Mouse (Mus musculus) ES-E14 (cell line): ENCODE data around the gene Gdpd2. TPM values are rescaled to one million over a fixed set of nuclear protein-coding genes. Genes with fewer than 3 reads are reported as not detected.

Experiments
- DNase-seq: peaks from one replicate; pipeline ENCODE4 v3.0.0-alpha.2; 2013; ENCODE audit warnings: low read depth, low spot score
- H3K27ac ChIP-seq: 2 replicates; pipeline ENCODE4 v1.5.1; 2012; ENCODE audit warnings: low read depth, mild to moderate bottlenecking, low read length, moderate library complexity, mixed read lengths; ENCODE audit not compliant: poor library complexity, insufficient read depth, severe bottlenecking
- H3K36me3 ChIP-seq: 2 replicates; pipeline ENCODE4 v1.6.1; 2012; ENCODE audit warnings: mild to moderate bottlenecking, low read length, moderate library complexity, mixed read lengths; ENCODE audit not compliant: control insufficient read depth, poor library complexity, insufficient read depth, severe bottlenecking
- H3K4me1 ChIP-seq, 2 experiments: fragments of 150-350 bp in 1 of 2; sonication (generic) in 1 of 2; 2 replicates each; pipeline ENCODE4 v1.6.1; 2012; ENCODE audit warnings: low read length in 2 of 2, mild to moderate bottlenecking in 1 of 2, mixed read lengths in 1 of 2; ENCODE audit not compliant: control insufficient read depth in 2 of 2, insufficient read depth in 2 of 2, poor library complexity in 1 of 2
- H3K4me3 ChIP-seq, 2 experiments: fragments of 150-350 bp in 1 of 2; sonication (generic) in 1 of 2; 2 replicates each; pipeline ENCODE4 v1.5.1; 2012; ENCODE audit warnings: low read length in 2 of 2, low read depth in 1 of 2, mild to moderate bottlenecking in 1 of 2, mixed read lengths in 1 of 2; ENCODE audit not compliant: insufficient read depth in 1 of 2, poor library complexity in 1 of 2, severe bottlenecking in 1 of 2
- H3K9ac ChIP-seq: 2 replicates; pipeline ENCODE4 v1.6.1; 2012; ENCODE audit warnings: low read depth, mild to moderate bottlenecking, low read length, mixed read lengths; ENCODE audit not compliant: poor library complexity, insufficient read depth, severe bottlenecking
- H3K9me3 ChIP-seq: fragments of 150-350 bp; sonication (generic); 2 replicates; pipeline ENCODE4 v1.6.1; 2012; ENCODE audit warnings: low read depth, mild to moderate bottlenecking, low read length; ENCODE audit not compliant: control insufficient read depth, insufficient read depth
- CHD2 ChIP-seq: IDR thresholded peaks from 2 replicates; pipeline ENCODE4 v1.6.1; 2014; ENCODE audit warnings: mild to moderate bottlenecking, low read depth, low read length, inconsistent platforms
- HCFC1 ChIP-seq: IDR thresholded peaks from 2 replicates; pipeline ENCODE4 v1.6.1; 2012; ENCODE audit warnings: low read length, inconsistent platforms, borderline replicate concordance; ENCODE audit not compliant: insufficient read depth
- MAFK ChIP-seq: IDR thresholded peaks from 2 replicates; pipeline ENCODE4 v1.6.1; 2014; ENCODE audit warnings: mild to moderate bottlenecking, low read depth, low read length, inconsistent platforms; ENCODE audit not compliant: insufficient read depth
- ZC3H11A ChIP-seq: IDR thresholded peaks from 2 replicates; pipeline ENCODE4 v1.6.1; 2012; ENCODE audit warnings: low read depth, mild to moderate bottlenecking, inconsistent platforms, low read length, borderline replicate concordance
- ZNF384 ChIP-seq: IDR thresholded peaks from 2 replicates; pipeline ENCODE4 v1.6.1; 2012; ENCODE audit warnings: low read depth, low read length, inconsistent platforms
- in situ Hi-C, 2 experiments: fragments of 600-800 bp; cut with MboI; formaldehyde crosslinking; loops; one replicate each; pipeline ENCODE4 v1.15.1; 2025; ENCODE audit warnings: low sequenced_read_pairs in 2 of 2, inconsistent platforms in 1 of 2; ENCODE audit not compliant: unreplicated experiment in 2 of 2
- total RNA-seq: library from RNA; depleted of rRNA; stranded (reverse); fragments of 300-350 nt; gene quantifications from 2 replicates; pipeline ENCODE4 v1.2.3, GENCODE M21; 2012

Gene Gdpd2
- total RNA-seq, 1 experiment: 0.22 TPM

- H3K36me3 ChIP-seq: no peaks in the 10 kb centered on the region
- H3K27ac ChIP-seq: no peak overlapping the region
- in situ Hi-C loops: no loop called here
- H3K4me3 ChIP-seq: peak overlapping the region; percentile 64 to 71
- DNase-seq: peak; percentile 27
- TF ChIP-seq CHD2: no peak
- TF ChIP-seq ZC3H11A: no peak
- no peak for TF ChIP-seq HCFC1
- TF ChIP-seq ZNF384: no peak
- TF ChIP-seq MAFK: no peak
- H3K9ac ChIP-seq: peak overlapping the region; percentile 84
- no peaks in the 10 kb centered on the region for H3K9me3 ChIP-seq
- no peaks in the 10 kb centered on the region; a peak in 1 of 4 replicates for H3K4me1 ChIP-seq
Measured at GRCm38 (mm10) chrX:100774341-100774811, 44.7 kb downstream of the Gdpd2 start.

- TF ChIP-seq ZNF384: no peak
- TF ChIP-seq CHD2: no peak
- no peak for TF ChIP-seq ZC3H11A
- TF ChIP-seq MAFK: no peak
- TF ChIP-seq HCFC1: no peak
- no peaks in the 10 kb centered on the region for H3K9me3 ChIP-seq
- H3K27ac ChIP-seq: no peak overlapping the region
- no peak overlapping the region for H3K9ac ChIP-seq
- H3K36me3 ChIP-seq: no peaks in the 10 kb centered on the region
- H3K4me1 ChIP-seq: no peaks in the 10 kb centered on the region; a peak in 1 of 4 replicates
- in situ Hi-C loops: no loop called here
- no peak for DNase-seq
- H3K4me3 ChIP-seq: no peak overlapping the region
Measured at GRCm38 (mm10) chrX:100775405-100775804, 45.7 kb downstream of the Gdpd2 start.

GRCm38 (mm10) chrX:100776494-100776893 is 46.8 kb downstream of the Gdpd2 start:
- TF ChIP-seq HCFC1 (no peak), MAFK (no peak)
- H3K27ac ChIP-seq: no peak overlapping the region; the same call in 1 of the 2 replicates
- in situ Hi-C loops: no loop called here
- H3K9ac ChIP-seq: no peak overlapping the region
- no peaks in the 10 kb centered on the region for H3K9me3 ChIP-seq
- no peaks in the 10 kb centered on the region for H3K36me3 ChIP-seq
- peak; percentile 48 for DNase-seq
- H3K4me1 ChIP-seq: no peaks in the 10 kb centered on the region; a peak in 2 of 4 replicates
- peak overlapping the region in 1 of 2 experiments; percentile 79; a peak in 2 of 4 replicates for H3K4me3 ChIP-seq

GRCm38 (mm10) chrX:100776985-100777654 is 47.4 kb downstream of the Gdpd2 start:
- H3K4me1 ChIP-seq: no peaks in the 10 kb centered on the region; a peak in 2 of 4 replicates
- H3K9ac ChIP-seq: peak overlapping the region; percentile 78
- H3K36me3 ChIP-seq: no peaks in the 10 kb centered on the region
- DNase-seq: peak; percentile 75
- peak overlapping the region; percentile 44; the same call in 1 of the 2 replicates for H3K27ac ChIP-seq
- no peaks in the 10 kb centered on the region for H3K9me3 ChIP-seq
- no peak for TF ChIP-seq MAFK
- peak overlapping the region; percentile 79 to 80 for H3K4me3 ChIP-seq
- in situ Hi-C loops: no loop called here

- no peak for DNase-seq
Measured at GRCm38 (mm10) chrX:100777655-100778234, 48.1 kb downstream of the Gdpd2 start.

More at GRCm38 (mm10) chrX:100777655-100778234, 48.1 kb downstream of the Gdpd2 start:
- peak overlapping the region; percentile 79 to 80 for H3K4me3 ChIP-seq
- no peak for TF ChIP-seq CHD2
- no peaks in the 10 kb centered on the region; a peak in 2 of 4 replicates for H3K4me1 ChIP-seq
- H3K27ac ChIP-seq: no peak overlapping the region
- peak overlapping the region; percentile 78 for H3K9ac ChIP-seq
- H3K9me3 ChIP-seq: no peaks in the 10 kb centered on the region
- no peaks in the 10 kb centered on the region for H3K36me3 ChIP-seq
- in situ Hi-C loops: no loop called here
